Mouse (Mus musculus) G1E (cell line): ENCODE results near the gene Tmem242.

ENCODE experiments used
- CTCF ChIP-seq: IDR thresholded peaks from 2 replicates; pipeline ENCODE4 v1.5.1; 2012; ENCODE audit warnings: low read depth, low read length, inconsistent platforms, mixed read lengths
- GATA1 ChIP-seq: IDR thresholded peaks from 2 replicates; pipeline ENCODE4 v1.6.1; 2012; ENCODE audit warnings: borderline replicate concordance, low read length, inconsistent platforms, mixed read lengths

DNA sequence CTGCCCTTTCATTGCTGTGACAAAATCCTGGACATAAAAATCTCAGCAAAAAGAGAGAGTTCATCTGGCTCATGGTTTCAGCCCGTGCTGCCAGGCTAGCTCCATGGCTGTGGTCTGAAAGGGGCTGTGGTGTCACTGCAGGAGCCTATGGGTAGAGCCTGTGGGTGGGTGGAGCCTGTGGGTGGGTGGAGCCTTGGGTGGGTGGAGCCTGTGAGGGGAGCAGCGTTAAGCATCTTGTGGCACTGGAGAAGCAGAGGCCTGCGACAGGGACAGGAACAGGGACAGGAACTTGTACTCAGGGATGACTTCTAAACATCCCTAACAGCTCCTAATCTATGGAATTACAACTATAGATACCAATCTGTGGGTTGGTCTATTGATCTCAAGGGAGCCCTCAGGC is 32.2 kb upstream of the Tmem242 start:
- no peak for TF ChIP-seq CTCF
- no peak for TF ChIP-seq GATA1
